Mouse (Mus musculus) liver, postnatal 0 days (tissue): ENCODE data around the gene Serpina3n. TPM values are rescaled to one million over a fixed set of nuclear protein-coding genes. Genes with fewer than 3 reads are reported as not detected.
"Not testable (repeated sequence)": the region's sequence is repeated elsewhere in the genome, so short reads cannot be mapped to it uniquely, and the experiment has no call there.

Experiments
- ATAC-seq: fragments of 200-750 bp; cut with Nextera tagmentation; 2 replicates; pipeline ENCODE4 v1.8.0; 2017; ENCODE audit warnings: mild to moderate bottlenecking, moderate library complexity
- DNase-seq: peaks from one replicate; pipeline ENCODE4 v3.0.0-alpha.2; 2016
- H3K27ac ChIP-seq: fragments of 300-500 bp; sonication (generic); 2 replicates; pipeline ENCODE4 v1.5.1; 2014; ENCODE audit warnings: antibody characterized with exemption, moderate library complexity, mild to moderate bottlenecking, low read depth
- H3K27me3 ChIP-seq: fragments of 300-500 bp; sonication (generic); 2 replicates; pipeline ENCODE4 v1.6.1; 2014; ENCODE audit warnings: low read length, control low read depth, mixed read lengths; ENCODE audit not compliant: insufficient read depth
- H3K36me3 ChIP-seq: fragments of 300-500 bp; sonication (generic); replicated peaks from 2 replicates; pipeline ENCODE4 v1.6.1; 2014; ENCODE audit warnings: mild to moderate bottlenecking, control low read depth, low read length, moderate library complexity, mixed read lengths; ENCODE audit not compliant: insufficient read depth
- H3K4me1 ChIP-seq: fragments of 300-500 bp; sonication (generic); 2 replicates; pipeline ENCODE4 v1.6.1; 2014; ENCODE audit warnings: antibody characterized with exemption, mild to moderate bottlenecking, control low read depth; ENCODE audit not compliant: insufficient read depth
- H3K4me2 ChIP-seq: fragments of 300-500 bp; sonication (generic); 2 replicates; pipeline ENCODE4 v1.6.1; 2014; ENCODE audit warnings: low read depth, mild to moderate bottlenecking, low read length, moderate library complexity, mixed read lengths
- H3K4me3 ChIP-seq: fragments of 300-500 bp; sonication (generic); 2 replicates; pipeline ENCODE4 v1.5.1; 2014; ENCODE audit warnings: low read depth, low read length
- H3K9ac ChIP-seq: fragments of 300-500 bp; sonication (generic); replicated peaks from 2 replicates; pipeline ENCODE4 v1.6.1; 2014; ENCODE audit warnings: mild to moderate bottlenecking, moderate library complexity
- H3K9me3 ChIP-seq: fragments of 300-500 bp; sonication (generic); 2 replicates; pipeline ENCODE4 v1.6.1; 2016; ENCODE audit warnings: mild to moderate bottlenecking, control low read depth, low read length, mixed read lengths
- CTCF ChIP-seq: sonication (generic); IDR thresholded peaks from 2 replicates; pipeline ENCODE4 v1.5.1; 2016; ENCODE audit warnings: antibody characterized with exemption, low read depth
- EP300 ChIP-seq: IDR thresholded peaks from 2 replicates; pipeline ENCODE4 v1.6.1; 2016; ENCODE audit warnings: antibody characterized with exemption, low read depth, mild to moderate bottlenecking
- WGBS: fragments of 180-500 bp; shearing (Covaris S2); extraction: QIAGEN DNeasy Blood & Tissue Kit; methylation state at CpG from one replicate; pipeline ENCODE4 v1.1.7; 2014; ENCODE audit not compliant: insufficient replicate concordance; 5-methylcytosine and 5-hydroxymethylcytosine counted together
- polyA plus RNA-seq: library from polyadenylated mRNA; unstranded; fragments of >200 nt; fragmentation: Nextera tagmentation; extraction: Ambion mirVana; gene quantifications from 2 replicates; pipeline ENCODE4 v1.2.1, GENCODE M21; 2015

Gene Serpina3n
- polyA plus RNA-seq, 1 experiment from 2014 or later, result 302 TPM

GRCm38 (mm10) chr12:104431359-104431758, 24.8 kb downstream of the Serpina3n start:
- DNase-seq (no peak), ATAC-seq (no peak)
- Histone ChIP-seq H3K27me3 (no peaks in the 10 kb centered on the region), H3K9me3 (no peaks in the 10 kb centered on the region), H3K4me1 (no peaks in the 10 kb centered on the region), H3K27ac (no peak overlapping the region), H3K4me2 (no peak overlapping the region), H3K36me3 (no peaks in the 10 kb centered on the region), H3K4me3 (no peak overlapping the region), H3K9ac (no peak overlapping the region)
- no peak for TF ChIP-seq CTCF
- no peak for TF ChIP-seq EP300
- 76% methylated on average over 10 of the region's 10 CpGs for WGBS

- Histone ChIP-seq H3K9ac (no peak overlapping the region), H3K4me1 (no peaks in the 10 kb centered on the region), H3K27me3 (no peaks in the 10 kb centered on the region), H3K4me2 (no peak overlapping the region), H3K27ac (no peak overlapping the region), H3K36me3 (no peaks in the 10 kb centered on the region), H3K4me3 (no peak overlapping the region), H3K9me3 (no peaks in the 10 kb centered on the region)
- ATAC-seq, result no peak
- TF ChIP-seq CTCF (no peak), EP300 (no peak)
- 59% methylated on average over 7 of the region's 7 CpGs for WGBS
- no peak for DNase-seq
These were observed 26.7 kb downstream of the Serpina3n start for GRCm38 (mm10) chr12:104433214-104433613.

- ATAC-seq, result no peak
- H3K9me3 ChIP-seq, result no peaks in the 10 kb centered on the region
- no peak overlapping the region for H3K9ac ChIP-seq
- H3K36me3 ChIP-seq, result no peaks in the 10 kb centered on the region
- TF ChIP-seq EP300 (no peak), CTCF (no peak)
- H3K4me2 ChIP-seq, result no peak overlapping the region
- H3K4me1 ChIP-seq, result no peaks in the 10 kb centered on the region
- no peak overlapping the region for H3K4me3 ChIP-seq
- no peak overlapping the region for H3K27ac ChIP-seq
- DNase-seq, result no peak
- 79% methylated on average over 20 of the region's 20 CpGs for WGBS
- H3K27me3 ChIP-seq, result no peaks in the 10 kb centered on the region
These were observed 27.6 kb downstream of the Serpina3n start for GRCm38 (mm10) chr12:104433951-104434735.

GRCm38 (mm10) chr12:104440087-104440760, 33.7 kb downstream of the Serpina3n start:
- WGBS, result 13% methylated on average over 22 of the region's 22 CpGs
- H3K4me2 ChIP-seq, result no peak overlapping the region
- peak; percentile 83 for DNase-seq
- H3K4me1 ChIP-seq, result no peaks in the 10 kb centered on the region
- ATAC-seq, result peak; percentile 38
- peaks cover 7% of the 10 kb centered on the region; the same call in 1 of the 2 replicates for H3K27me3 ChIP-seq
- H3K4me3 ChIP-seq, result no peak overlapping the region
- no peaks in the 10 kb centered on the region for H3K36me3 ChIP-seq
- TF ChIP-seq CTCF (peak; percentile 92), EP300 (no peak)
- H3K9ac ChIP-seq, result no peak overlapping the region
- H3K9me3 ChIP-seq, result no peaks in the 10 kb centered on the region
- H3K27ac ChIP-seq, result no peak overlapping the region

GRCm38 (mm10) chr12:104443716-104444115, 37.2 kb downstream of the Serpina3n start:
- ATAC-seq, result no peak
- H3K27me3 ChIP-seq, result peaks cover 7% of the 10 kb centered on the region; the same call in 1 of the 2 replicates
- TF ChIP-seq EP300 (no peak), CTCF (no peak)
- 76% methylated on average over 11 of the region's 11 CpGs for WGBS
- H3K4me1 ChIP-seq, result no peaks in the 10 kb centered on the region
- no peak overlapping the region for H3K9ac ChIP-seq
- no peaks in the 10 kb centered on the region for H3K9me3 ChIP-seq
- no peaks in the 10 kb centered on the region for H3K36me3 ChIP-seq
- H3K4me2 ChIP-seq, result no peak overlapping the region
- no peak for DNase-seq
- H3K4me3 ChIP-seq, result no peak overlapping the region
- H3K27ac ChIP-seq, result no peak overlapping the region

GRCm38 (mm10) chr12:104447056-104447455, 40.5 kb downstream of the Serpina3n start:
- not testable (repeated sequence) for H3K36me3 ChIP-seq, H3K9ac ChIP-seq, DNase-seq, H3K4me1 ChIP-seq, ATAC-seq, H3K4me3 ChIP-seq, H3K27me3 ChIP-seq, H3K27ac ChIP-seq, H3K9me3 ChIP-seq, H3K4me2 ChIP-seq
- WGBS, result 80% methylated on average over 25 of the region's 25 CpGs
